Mouse (Mus musculus) E14TG2a.4 (cell line): ENCODE measurements around the gene Rgmb.

Experiments used
- CTCF ChIP-seq: conservative IDR thresholded peaks from 2 replicates; pipeline ENCODE4 v1.5.1; 2014; ENCODE audit warnings: low read length
- POU5F1 ChIP-seq: IDR thresholded peaks from 2 replicates; pipeline ENCODE4 v1.6.1; 2014; ENCODE audit warnings: low read length, borderline replicate concordance

GRCm38 (mm10) chr17:15817634-15818033 is 13.2 kb downstream of the Rgmb start:
- TF ChIP-seq CTCF, result no peak
- no peak for TF ChIP-seq POU5F1
